Mouse (Mus musculus) embryo, embryonic 11 days (tissue): ENCODE data around the gene Asprv1.

Experiments used
- DNase-seq: peaks from one replicate; pipeline ENCODE4 v3.0.0-alpha.2; 2015

The Asprv1 gene

GRCm38 (mm10) chr6:86624074-86625030 is 3.6 kb upstream of the Asprv1 start:
- DNase-seq: no peak

- DNase-seq: no peak
Observed at GRCm38 (mm10) chr6:86630141-86630540, 2.2 kb downstream of the Asprv1 start.

- DNase-seq: no peak
Observed at GRCm38 (mm10) chr6:86636495-86636894, 8.5 kb downstream of the Asprv1 start.

- no peak for DNase-seq
Observed at GRCm38 (mm10) chr6:86637171-86637835, 9.3 kb downstream of the Asprv1 start.

GRCm38 (mm10) chr6:86637860-86638259 is 9.9 kb downstream of the Asprv1 start:
- peak; percentile 22 for DNase-seq

- DNase-seq: peak; percentile 13
Observed at GRCm38 (mm10) chr6:86638434-86638833, 10.5 kb downstream of the Asprv1 start.

- DNase-seq: no peak
Observed at GRCm38 (mm10) chr6:86639180-86640160, 11.5 kb downstream of the Asprv1 start.

GRCm38 (mm10) chr6:86640161-86640560 is 12.2 kb downstream of the Asprv1 start:
- DNase-seq: no peak

GRCm38 (mm10) chr6:86640776-86641175 is 12.8 kb downstream of the Asprv1 start:
- no peak for DNase-seq

GRCm38 (mm10) chr6:86641716-86642115 is 13.8 kb downstream of the Asprv1 start:
- DNase-seq: no peak

- DNase-seq: no peak
Observed at GRCm38 (mm10) chr6:86644775-86645400, 16.9 kb downstream of the Asprv1 start.

GRCm38 (mm10) chr6:86645551-86645950 is 17.6 kb downstream of the Asprv1 start:
- DNase-seq: no peak

- DNase-seq: no peak
Observed at GRCm38 (mm10) chr6:86646143-86646542, 18.2 kb downstream of the Asprv1 start.

GRCm38 (mm10) chr6:86653026-86653425 is 25.1 kb downstream of the Asprv1 start:
- DNase-seq: no peak

- no peak for DNase-seq
Observed at GRCm38 (mm10) chr6:86654270-86654916, 26.4 kb downstream of the Asprv1 start.

- no peak for DNase-seq
Observed at GRCm38 (mm10) chr6:86658501-86658900, 30.5 kb downstream of the Asprv1 start.

- no peak for DNase-seq
Observed at GRCm38 (mm10) chr6:86660161-86660877, 32.4 kb downstream of the Asprv1 start.

GRCm38 (mm10) chr6:86665076-86665475 is 37.1 kb downstream of the Asprv1 start:
- no peak for DNase-seq

GRCm38 (mm10) chr6:86665560-86666307 is 37.8 kb downstream of the Asprv1 start:
- DNase-seq: no peak

GRCm38 (mm10) chr6:86667061-86667460 is 39.1 kb downstream of the Asprv1 start:
- DNase-seq: no peak
